Mouse (Mus musculus): ENCODE measurements around the gene Npas2. TPM values are rescaled to one million over a fixed set of nuclear protein-coding genes. Genes with fewer than 3 reads are reported as not detected.

Npas2 gene
- total RNA-seq, 2 experiments from 2014 or later = 11.0 to 15.0 TPM

GRCm38 (mm10) chr1:39367601-39368266 lies 174.2 kb downstream of the Npas2 start, which contains the start of gene Rpl31:
Gene Rpl31, plus strand, starts transcription at chr1:39367842.
- intact Hi-C loops (cut with DNase I) = loop anchor here (10.0 kb wide), 1 partner anchor 1373 kb away; the partner anchor contains the start of genes Eif5b and Txndc9

GRCm38 (mm10) chr1:39368267-39368841 lies 174.8 kb downstream of the Npas2 start:
- DNase-seq = peak; percentile 20 to 33
- intact Hi-C loops (cut with DNase I) = loop anchor here (10.0 kb wide), 1 partner anchor 1374 kb away; the partner anchor contains the start of genes Eif5b and Txndc9

More at GRCm38 (mm10) chr1:39367601-39368266, 174.2 kb downstream of the Npas2 start, which contains the start of gene Rpl31:
- peak; percentile 98 to 99 for DNase-seq

- no peak for DNase-seq
- intact Hi-C loops (cut with DNase I) = no loop called here
Measured at GRCm38 (mm10) chr1:39370431-39370830, 176.9 kb downstream of the Npas2 start.

- DNase-seq = no peak
- intact Hi-C loops (cut with DNase I) = no loop called here
Measured at GRCm38 (mm10) chr1:39372220-39372843, 178.8 kb downstream of the Npas2 start.

GRCm38 (mm10) chr1:39373378-39373777 lies 179.8 kb downstream of the Npas2 start:
- no peak for DNase-seq
- intact Hi-C loops (cut with DNase I) = no loop called here

- DNase-seq = no peak
- intact Hi-C loops (cut with DNase I) = no loop called here
Measured at GRCm38 (mm10) chr1:39374231-39374809, 180.8 kb downstream of the Npas2 start.

GRCm38 (mm10) chr1:39376121-39376520 lies 182.6 kb downstream of the Npas2 start:
- intact Hi-C loops (cut with DNase I) = no loop called here
- no peak for DNase-seq

GRCm38 (mm10) chr1:39376726-39377240 lies 183.3 kb downstream of the Npas2 start:
- DNase-seq = no peak
- intact Hi-C loops (cut with DNase I) = no loop called here

- DNase-seq = no peak
- intact Hi-C loops (cut with DNase I) = no loop called here
Measured at GRCm38 (mm10) chr1:39378540-39378939, 185.0 kb downstream of the Npas2 start.

- no peak for DNase-seq
- intact Hi-C loops (cut with DNase I) = no loop called here
Measured at GRCm38 (mm10) chr1:39379021-39379420, 185.5 kb downstream of the Npas2 start.

- no peak for DNase-seq
- intact Hi-C loops (cut with DNase I) = no loop called here
Measured at GRCm38 (mm10) chr1:39381017-39381416, 187.5 kb downstream of the Npas2 start.

- no peak for DNase-seq
- intact Hi-C loops (cut with DNase I) = no loop called here
Measured at GRCm38 (mm10) chr1:39384914-39385313, 191.4 kb downstream of the Npas2 start.

- DNase-seq = no peak
- intact Hi-C loops (cut with DNase I) = no loop called here
Measured at GRCm38 (mm10) chr1:39386456-39386855, 192.9 kb downstream of the Npas2 start.

- intact Hi-C loops (cut with DNase I) = no loop called here
- peak; percentile 70 to 72 for DNase-seq
Measured at GRCm38 (mm10) chr1:39387497-39387896, 194.0 kb downstream of the Npas2 start.

- no peak for DNase-seq
- intact Hi-C loops (cut with DNase I) = no loop called here
Measured at GRCm38 (mm10) chr1:39388163-39388562, 194.6 kb downstream of the Npas2 start.

GRCm38 (mm10) chr1:39389338-39389737 lies 195.8 kb downstream of the Npas2 start:
- DNase-seq = no peak
- intact Hi-C loops (cut with DNase I) = no loop called here

GRCm38 (mm10) chr1:39391652-39392051 lies 198.1 kb downstream of the Npas2 start:
- no peak for DNase-seq
- intact Hi-C loops (cut with DNase I) = loop anchor here (2.0 kb wide), 2 partner anchors 113 to 131 kb away; no protein-coding TSS in a partner anchor

- intact Hi-C loops (cut with DNase I) = loop anchor here (2.0 kb wide), 2 partner anchors 113 to 131 kb away; no protein-coding TSS in a partner anchor
- peak; percentile 81 to 87 for DNase-seq
Measured at GRCm38 (mm10) chr1:39392189-39392588, 198.7 kb downstream of the Npas2 start.

- intact Hi-C loops (cut with DNase I) = loop anchor here (2.0 kb wide), 2 partner anchors 111 to 129 kb away; no protein-coding TSS in a partner anchor
- DNase-seq = no peak
Measured at GRCm38 (mm10) chr1:39393217-39393867, 199.8 kb downstream of the Npas2 start.

- intact Hi-C loops (cut with DNase I) = no loop called here
- DNase-seq = peak; percentile 66 to 71
Measured at GRCm38 (mm10) chr1:39394096-39394495, 200.6 kb downstream of the Npas2 start.

Data from heart, postnatal 10 days (tissue).